Mouse (Mus musculus): ENCODE results near the gene Spsb4. TPM values are rescaled to one million over a fixed set of nuclear protein-coding genes. Genes with fewer than 3 reads are reported as not detected.

Gene Spsb4
- total RNA-seq, 2 experiments from 2014 or later: 1.5 to 3.5 TPM

- DNase-seq: peak; percentile 35
Measured at GRCm38 (mm10) chr9:97017121-97017810, 1.4 kb downstream of the Spsb4 start.

GRCm38 (mm10) chr9:97015751-97016150, 2.9 kb downstream of the Spsb4 start:
- no peak for DNase-seq

- no peak for DNase-seq
Measured at GRCm38 (mm10) chr9:97013698-97014097, 4.9 kb downstream of the Spsb4 start.

- DNase-seq: peak; percentile 37
Measured at GRCm38 (mm10) chr9:97013153-97013552, 5.5 kb downstream of the Spsb4 start.

DNA sequence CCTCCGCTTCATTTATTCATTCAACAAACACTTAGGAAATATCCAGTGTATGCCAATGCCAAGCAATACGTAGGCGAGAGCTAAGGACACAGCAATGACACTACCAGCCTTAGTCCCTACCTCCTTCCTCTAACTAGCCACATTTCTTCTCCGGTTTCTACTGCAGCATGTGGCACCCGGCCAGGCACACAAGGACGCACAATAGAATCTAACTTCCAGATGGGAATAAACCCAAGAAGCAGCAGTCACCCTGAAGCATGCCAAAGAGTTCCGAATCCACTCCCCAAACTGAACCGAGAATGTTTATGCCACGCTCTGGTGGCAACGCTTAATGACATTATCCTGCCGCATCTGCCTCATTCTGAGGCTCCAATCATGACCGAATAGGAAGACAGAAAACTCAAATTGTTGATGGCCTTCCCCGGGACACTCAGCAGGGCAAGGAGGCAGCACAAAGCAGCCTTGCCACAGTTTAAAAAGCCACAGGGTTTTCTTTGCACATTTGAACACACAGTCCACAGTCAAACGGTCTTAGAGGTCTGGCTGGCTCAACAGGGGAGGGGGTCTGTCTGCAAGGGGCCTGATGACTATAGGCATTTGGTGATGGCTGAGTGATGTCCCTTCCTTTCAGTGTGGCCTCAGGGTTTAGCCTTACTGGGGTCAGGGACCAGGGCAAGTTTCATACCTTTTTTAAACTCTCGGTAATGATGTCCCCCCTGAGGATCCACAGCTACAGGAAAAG, 7.0 kb downstream of the Spsb4 start:
- peak; percentile 66 for DNase-seq

DNA sequence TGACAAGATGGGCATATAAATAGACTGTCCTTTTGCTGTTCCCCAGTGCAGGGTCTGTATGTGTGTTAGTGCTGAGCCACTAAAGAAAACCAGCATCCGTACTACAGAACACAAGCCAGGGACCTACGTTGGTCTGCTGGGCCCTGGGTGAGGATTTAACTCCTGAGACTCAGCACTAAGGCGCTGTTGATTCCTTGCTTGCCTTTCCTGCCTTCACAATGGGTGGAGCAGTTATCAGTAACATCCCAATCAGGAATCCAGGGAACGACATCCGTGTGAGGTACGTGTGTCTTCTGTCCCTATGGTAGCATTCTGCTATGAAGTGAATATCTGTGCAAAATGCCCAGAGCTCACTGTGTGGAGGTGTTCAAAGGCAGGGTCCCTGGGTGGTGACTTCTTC, 8.2 kb downstream of the Spsb4 start:
- DNase-seq: no peak

DNA sequence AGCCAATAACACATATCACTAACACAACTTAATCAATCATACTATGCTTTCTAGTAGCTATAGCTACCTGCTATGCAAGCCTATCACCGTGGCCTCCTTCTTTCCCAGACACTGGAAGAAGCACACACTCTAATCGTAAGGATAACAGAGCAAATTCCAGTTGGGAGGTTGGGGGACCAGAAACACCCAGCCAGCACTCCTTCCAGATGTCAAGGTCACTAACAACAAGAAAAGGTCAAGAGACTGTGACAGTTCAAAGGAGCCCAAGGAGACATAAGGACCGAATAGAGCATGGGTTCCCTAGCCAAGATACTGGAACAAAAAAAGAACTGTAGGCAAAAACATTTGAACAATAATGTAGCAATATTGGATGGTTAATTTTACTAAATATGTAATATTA, 13.9 kb downstream of the Spsb4 start:
- DNase-seq: no peak

- no peak for DNase-seq
Measured at GRCm38 (mm10) chr9:97003173-97003572, 15.5 kb downstream of the Spsb4 start.

DNA sequence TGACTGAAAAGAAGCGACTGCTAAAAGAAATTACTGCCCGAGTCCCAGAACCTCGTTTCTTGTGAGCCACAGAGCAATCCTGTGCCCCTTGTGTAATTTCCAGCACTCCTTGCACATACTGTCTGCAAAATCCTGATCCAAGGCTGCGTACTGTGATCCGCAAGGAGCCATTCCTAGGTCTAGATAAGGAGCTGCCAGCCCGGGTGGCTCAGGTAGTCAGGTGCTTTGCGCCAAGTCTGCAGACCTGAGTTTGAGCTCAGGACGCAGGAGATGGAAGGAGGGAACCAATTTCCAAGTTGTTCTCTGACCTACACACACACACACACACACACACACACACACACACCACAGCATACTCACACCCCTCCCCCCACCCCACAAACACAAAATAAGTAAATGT, 16.0 kb downstream of the Spsb4 start:
- no peak for DNase-seq

DNA sequence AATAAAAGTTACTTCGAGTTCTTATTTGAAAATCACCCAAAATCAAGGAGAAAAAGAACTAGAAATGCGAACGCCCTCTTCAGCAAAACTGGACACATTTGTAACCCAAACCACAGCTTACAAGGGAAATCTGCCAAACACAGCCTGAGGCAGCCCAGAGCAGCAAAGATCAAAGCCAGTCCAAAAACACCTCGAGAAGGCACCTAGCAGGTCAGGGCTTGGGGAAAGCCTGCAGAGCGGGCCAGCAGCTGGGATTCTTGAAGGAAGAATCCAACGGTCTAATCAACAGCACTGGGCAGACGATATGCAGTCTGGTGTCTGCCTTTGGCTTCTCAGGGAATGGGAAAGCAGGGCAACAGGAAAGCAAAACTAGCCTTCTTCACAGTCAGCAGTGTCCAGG, 16.6 kb downstream of the Spsb4 start:
- no peak for DNase-seq

- DNase-seq: no peak
Measured at GRCm38 (mm10) chr9:97001458-97001857, 17.2 kb downstream of the Spsb4 start.

DNA sequence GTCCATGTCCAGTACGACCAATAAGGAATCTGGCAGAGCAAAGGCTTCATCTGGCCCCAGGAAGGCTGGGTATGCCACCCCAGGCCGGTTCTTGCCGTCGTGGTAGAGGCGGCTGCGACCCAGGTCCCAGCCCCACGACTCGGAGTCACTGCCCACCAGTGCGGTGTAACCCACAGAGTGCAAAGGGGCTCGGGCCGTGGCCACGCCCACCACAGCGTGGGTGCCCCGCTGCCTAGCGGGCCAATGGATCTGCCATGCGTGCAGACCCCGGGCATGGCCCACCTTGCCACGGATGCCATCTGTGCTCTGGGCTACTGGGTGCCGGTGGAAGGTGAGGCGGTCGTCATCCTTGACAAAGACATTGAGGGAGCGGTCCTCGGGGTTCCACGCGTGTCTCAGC, 22.9 kb downstream of the Spsb4 start:
- no peak for DNase-seq

GRCm38 (mm10) chr9:96994733-96995132, 23.9 kb downstream of the Spsb4 start:
- DNase-seq: no peak

- DNase-seq: no peak
Measured at GRCm38 (mm10) chr9:96991118-96991517, 27.5 kb downstream of the Spsb4 start.

DNA sequence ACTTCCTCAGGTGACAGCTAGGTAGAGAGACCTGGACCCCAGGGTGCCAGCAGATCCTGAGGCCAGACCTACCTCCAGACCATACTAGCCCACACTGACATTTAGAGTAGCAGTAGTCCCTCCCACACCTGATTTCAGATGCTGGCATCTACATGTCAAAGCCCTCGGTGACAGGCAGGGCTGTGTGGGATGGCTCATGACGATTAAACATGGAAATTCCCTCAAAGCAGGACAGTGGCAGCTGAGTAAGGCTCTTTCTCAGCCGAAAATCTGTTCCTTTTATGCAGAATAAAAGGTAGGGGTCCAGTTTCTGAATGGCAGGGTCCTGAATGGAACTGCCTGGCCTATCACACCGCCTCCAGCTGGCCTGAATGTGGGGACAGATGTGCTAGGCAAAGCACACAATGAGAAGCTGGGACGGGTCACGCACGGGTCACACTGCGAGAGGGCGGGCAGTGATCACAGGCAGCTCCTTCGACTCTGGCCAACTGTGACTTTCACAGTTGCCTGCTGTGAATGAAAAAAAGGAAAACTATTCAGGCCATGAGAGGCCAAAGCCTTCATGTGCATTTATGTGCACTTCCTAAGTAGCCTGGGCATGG, 29.2 kb downstream of the Spsb4 start:
- DNase-seq: no peak

GRCm38 (mm10) chr9:96986797-96987473, 31.7 kb downstream of the Spsb4 start:
- peak; percentile 20 for DNase-seq

DNA sequence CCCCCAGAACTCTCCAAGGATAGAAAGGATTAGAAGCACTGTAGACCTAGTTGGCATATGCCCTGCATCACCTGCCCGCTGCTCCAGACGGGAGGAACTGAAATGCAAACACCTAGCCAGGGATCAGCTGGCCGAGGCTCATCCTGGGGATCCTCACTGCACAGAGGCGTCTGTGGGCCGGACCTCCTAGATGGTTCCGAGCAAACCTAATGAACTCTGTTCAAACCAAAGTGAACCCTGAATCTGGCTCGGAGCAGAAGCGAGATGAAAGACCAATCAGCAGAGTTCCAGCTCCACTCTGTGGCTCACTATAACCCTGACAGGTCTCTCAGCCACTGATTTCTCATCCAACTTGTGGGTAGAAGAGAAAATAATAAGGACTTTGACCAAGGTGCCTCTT, 34.6 kb downstream of the Spsb4 start:
- no peak for DNase-seq

DNA sequence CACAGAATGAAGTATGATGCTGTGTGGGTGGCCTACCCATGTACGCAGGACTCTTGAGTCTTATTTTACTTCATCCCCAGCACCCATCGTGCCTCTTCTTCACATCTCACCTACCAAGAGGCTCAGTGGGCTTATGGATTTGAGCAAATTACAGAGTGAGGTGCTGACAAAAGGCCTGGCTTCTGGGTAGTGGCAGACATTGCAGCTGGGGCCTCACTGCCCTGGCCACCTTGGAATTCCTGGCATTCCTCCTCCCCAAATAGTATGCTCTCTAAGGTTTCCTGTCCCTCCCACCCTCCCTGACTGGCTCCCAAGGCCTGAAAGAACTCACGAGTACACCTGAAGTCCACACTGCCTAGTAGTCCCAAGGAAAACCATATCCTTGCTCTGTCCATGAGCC, 35.7 kb downstream of the Spsb4 start:
- no peak for DNase-seq

- DNase-seq: no peak
Measured at GRCm38 (mm10) chr9:96982351-96982750, 36.3 kb downstream of the Spsb4 start.

GRCm38 (mm10) chr9:96981836-96982235, 36.8 kb downstream of the Spsb4 start:
- DNase-seq: no peak

DNA sequence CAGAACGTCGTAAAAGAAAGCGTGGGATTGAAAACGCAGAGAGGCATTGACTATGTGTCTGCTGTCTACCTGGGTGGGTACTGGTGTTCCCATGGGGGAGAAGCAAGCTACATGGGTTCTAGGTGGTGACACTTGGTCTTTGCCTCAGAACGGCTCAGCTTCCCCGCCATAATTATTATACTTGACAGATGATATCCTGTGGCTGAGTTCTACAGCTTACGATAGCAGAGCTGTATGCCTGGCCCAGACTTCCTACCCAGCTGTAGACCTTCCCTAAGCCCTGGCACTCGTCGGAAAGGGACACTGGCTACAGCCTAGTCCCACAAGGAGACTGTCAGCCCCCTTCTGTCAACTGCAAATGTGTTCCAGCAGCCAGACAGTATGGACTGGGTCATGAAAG, 37.5 kb downstream of the Spsb4 start:
- no peak for DNase-seq

GRCm38 (mm10) chr9:96980037-96980997, 38.3 kb downstream of the Spsb4 start:
- no peak for DNase-seq

Data from adrenal gland, postnatal 10 days (tissue).